Mouse (Mus musculus) hematopoietic stem cell, adult 5-6 weeks (primary cell): ENCODE results near the gene Repin1. TPM values are rescaled to one million over a fixed set of nuclear protein-coding genes. Genes with fewer than 3 reads are reported as not detected.

ENCODE experiments used
- ATAC-seq, 2 experiments: fragments of 125-278 bp in 1 of 2; replicated peaks in 1 of 2; 2 replicates each; pipeline ENCODE4 v1.8.0; 2016 to 2017; ENCODE audit warnings: inconsistent platforms in 2 of 2, mild to moderate bottlenecking in 2 of 2, moderate number of reproducible peaks in 2 of 2, low read depth in 1 of 2, moderate TSS enrichment in 1 of 2; ENCODE audit not compliant: low FRiP score in 2 of 2, poor library complexity in 2 of 2, severe bottlenecking in 2 of 2, insufficient read depth in 1 of 2, low TSS enrichment in 1 of 2
- total RNA-seq: library from RNA; stranded (forward); fragments of 172-1452, 232-1000 nt; gene quantifications from 2 replicates; pipeline ENCODE4 v1.2.3, GENCODE M21; 2017

Gene Repin1
- 30.1 and 32.0 TPM in 2 replicates for total RNA-seq

DNA sequence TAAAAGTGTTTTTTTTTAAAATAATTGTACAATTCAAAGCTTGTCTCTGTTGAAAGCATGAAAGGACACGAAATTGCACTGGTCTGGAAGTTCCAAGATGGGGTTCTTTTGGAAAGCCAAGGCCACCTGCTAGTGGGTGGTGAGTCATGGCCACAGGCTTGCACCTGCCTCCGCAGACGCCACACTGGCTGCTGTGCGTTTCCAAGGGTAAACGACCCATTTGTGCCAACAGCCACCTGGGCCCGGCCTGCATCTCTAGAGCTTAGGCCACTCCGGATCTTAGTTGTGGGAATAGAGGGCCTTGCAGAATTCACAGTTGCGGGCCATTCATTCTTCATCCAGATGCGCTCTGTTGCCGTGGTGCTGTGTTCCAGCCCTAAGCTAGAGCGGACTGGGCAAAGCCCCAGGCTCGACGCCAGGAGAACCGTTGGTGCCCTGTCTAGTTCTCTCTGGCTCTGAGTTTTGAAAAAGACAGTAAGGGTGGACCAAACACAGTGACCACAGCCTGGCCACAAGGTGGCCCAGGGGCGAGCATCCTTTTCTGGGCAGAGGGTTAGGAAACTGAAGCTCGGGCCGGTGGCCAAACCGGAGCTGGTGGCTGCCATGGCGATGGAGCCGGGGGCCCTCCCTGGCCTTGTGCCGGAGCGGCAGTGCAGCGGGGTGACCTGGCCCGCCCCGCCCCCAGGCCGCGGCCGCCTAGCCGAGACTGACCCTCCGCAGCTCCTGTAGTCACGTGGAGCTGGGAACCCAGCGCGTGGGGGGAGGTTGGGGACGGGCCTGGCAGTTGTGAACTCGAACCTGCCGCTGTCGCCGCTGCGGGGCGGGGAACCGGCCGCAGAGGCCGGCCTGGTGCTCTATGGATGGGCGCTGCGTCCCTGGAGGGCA, at the start of gene Repin1, which contains the start of gene Gm44965:
Repin1 (plus strand) TSS at position 726 of the 885 bp plus-strand sequence.
Gm44965 (plus strand) TSS at position 784 of the 885 bp plus-strand sequence.
- peak; percentile 71 to 76 for ATAC-seq

GRCm38 (mm10) chr6:48545251-48545650, 48.4 kb upstream of the Repin1 start:
- no peak for ATAC-seq

GRCm38 (mm10) chr6:48546271-48546670, 47.4 kb upstream of the Repin1 start:
- ATAC-seq, result 0 out of 4 replicates have a peak, but pooled peaks of 1 of the 2 experiments have one; percentile 13

GRCm38 (mm10) chr6:48546858-48547257, 46.8 kb upstream of the Repin1 start:
- ATAC-seq, result no peak

GRCm38 (mm10) chr6:48548314-48548713, 45.4 kb upstream of the Repin1 start:
- ATAC-seq, result no peak

DNA sequence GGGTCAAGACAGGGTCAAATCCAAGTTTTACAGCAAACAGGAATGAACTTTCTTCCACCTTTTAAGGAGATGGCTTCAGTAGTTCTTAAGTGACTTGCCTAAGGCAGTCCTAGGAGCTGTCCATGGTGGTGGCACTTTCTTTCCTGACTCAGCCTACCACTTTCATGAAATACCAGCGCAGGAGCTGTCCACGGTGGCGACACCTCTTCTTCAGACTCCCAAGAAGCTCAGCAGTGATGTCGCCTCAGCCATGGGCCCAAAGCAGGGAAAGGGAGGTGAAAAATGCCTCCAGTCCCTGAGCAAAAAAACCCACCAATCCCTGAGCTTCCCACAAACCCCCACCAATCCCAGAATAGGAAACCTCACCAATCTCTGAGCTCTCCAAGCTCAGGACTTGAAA, 40.8 kb upstream of the Repin1 start:
- no peak for ATAC-seq

- no peak for ATAC-seq
These were observed 39.9 kb upstream of the Repin1 start for GRCm38 (mm10) chr6:48553819-48554218.

DNA sequence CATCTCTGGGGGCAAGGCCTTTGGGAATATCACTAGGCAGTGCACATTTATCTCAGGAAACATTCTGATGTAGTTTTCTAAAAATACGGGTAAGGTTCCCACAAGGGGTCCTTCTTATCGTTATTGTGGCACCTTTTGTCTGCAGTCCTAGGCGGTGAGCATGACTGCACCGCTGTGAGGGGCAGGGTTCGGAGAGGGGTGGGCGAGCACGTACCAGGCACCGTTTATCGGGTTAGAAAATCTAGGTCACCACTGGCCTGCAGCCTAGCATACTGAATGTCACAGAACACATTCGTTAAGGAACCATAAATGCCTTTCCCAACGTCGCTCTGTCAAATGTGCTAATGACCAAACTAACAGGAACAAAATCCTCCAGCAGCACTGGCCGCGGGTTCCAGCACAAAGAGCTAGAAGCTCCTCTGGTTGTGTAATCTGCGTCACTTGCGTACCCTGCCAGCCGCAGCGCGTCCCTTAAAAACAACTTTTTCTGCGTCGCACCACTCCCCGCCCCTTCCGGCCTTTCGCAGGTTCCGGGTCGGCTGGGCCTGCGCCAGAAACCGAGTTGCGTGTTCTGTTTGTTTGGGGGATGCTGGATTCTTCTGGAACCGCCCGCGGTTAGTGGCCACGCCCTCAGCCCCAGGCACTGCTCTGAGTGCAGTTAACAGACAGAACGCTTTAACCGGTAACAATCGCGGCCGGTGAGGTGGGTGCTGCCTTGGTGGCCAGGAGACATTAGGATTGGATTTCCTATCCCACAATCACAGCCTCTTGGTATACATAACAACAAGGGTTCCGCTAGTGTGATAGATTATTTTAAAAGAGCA, 39.2 kb upstream of the Repin1 start, which contains the start of gene Lrrc61:
Lrrc61 (plus strand) TSS at position 517 of the 824 bp plus-strand sequence.
- peak; percentile 94 to 98 for ATAC-seq

- ATAC-seq, result peak; percentile 29 to 33; a peak in 2 of 4 replicates
These were observed 38.4 kb upstream of the Repin1 start for GRCm38 (mm10) chr6:48555104-48555890.

- no peak for ATAC-seq
These were observed 37.7 kb upstream of the Repin1 start for GRCm38 (mm10) chr6:48555956-48556355.

- ATAC-seq, result no peak
These were observed 27.9 kb upstream of the Repin1 start for GRCm38 (mm10) chr6:48565693-48566310.

DNA sequence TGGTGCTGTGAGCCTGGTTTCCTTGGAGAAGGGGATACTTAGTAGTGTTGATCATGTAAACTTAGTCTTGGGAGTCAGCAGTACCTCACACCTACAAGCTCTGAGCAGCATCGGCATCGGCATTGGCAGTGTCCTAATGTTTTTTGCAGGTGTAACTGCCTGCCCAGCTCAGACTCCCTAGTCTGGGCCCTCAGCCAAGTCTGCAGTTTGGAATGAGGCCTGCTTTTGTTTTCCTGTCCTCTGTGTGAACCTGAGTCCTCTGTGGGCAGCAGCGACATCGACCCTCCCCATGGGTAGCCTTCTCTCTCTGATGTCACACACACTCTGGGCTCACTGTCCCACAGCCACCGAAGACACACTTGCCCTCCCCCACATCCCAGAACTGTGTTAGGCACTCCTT, 27.4 kb upstream of the Repin1 start:
- ATAC-seq, result no peak

DNA sequence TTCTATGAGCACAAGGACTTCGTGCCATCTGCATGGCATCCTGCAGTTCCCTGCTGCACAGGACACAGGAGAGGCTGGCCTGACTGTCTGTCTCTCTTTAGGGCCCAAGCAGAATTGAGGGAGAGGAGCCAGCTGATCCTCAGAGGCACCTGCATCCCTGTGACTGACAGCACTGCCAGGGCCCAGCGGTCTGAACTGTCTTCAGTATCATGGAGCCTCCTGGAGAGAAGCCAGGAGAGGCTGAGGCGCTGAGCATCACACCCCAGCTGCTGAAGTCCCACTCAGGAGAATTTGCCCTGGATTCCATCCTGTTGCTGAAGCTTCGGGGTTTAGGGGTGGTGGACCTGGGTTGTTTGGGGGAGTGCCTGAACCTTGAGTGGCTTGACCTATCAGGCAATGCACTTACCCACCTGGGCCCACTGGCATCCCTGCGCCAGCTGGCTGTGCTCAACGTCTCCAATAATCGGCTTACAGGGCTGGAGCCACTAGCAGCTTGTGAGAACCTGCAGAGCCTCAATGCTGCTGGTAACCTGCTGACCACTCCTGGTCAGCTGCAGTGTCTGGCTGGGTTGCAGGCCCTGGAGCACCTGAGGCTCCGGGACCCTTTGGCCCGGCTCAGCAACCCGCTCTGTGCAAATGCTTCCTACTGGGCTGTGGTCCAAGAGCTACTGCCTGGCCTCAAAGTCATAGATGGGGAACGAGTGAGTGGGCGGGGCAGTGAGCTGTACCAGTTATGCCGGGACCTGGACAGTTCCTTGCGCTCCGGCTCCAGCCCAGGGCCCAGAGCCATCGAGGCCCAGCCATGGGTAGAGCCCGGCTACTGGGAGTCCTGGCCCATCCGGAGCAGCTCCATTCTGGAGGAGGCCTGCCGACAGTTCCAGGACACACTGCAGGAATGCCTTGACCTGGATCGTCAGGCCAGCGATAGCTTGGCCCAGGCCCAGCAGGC, 25.4 kb upstream of the Repin1 start:
- peak; percentile 75 to 80 for ATAC-seq

DNA sequence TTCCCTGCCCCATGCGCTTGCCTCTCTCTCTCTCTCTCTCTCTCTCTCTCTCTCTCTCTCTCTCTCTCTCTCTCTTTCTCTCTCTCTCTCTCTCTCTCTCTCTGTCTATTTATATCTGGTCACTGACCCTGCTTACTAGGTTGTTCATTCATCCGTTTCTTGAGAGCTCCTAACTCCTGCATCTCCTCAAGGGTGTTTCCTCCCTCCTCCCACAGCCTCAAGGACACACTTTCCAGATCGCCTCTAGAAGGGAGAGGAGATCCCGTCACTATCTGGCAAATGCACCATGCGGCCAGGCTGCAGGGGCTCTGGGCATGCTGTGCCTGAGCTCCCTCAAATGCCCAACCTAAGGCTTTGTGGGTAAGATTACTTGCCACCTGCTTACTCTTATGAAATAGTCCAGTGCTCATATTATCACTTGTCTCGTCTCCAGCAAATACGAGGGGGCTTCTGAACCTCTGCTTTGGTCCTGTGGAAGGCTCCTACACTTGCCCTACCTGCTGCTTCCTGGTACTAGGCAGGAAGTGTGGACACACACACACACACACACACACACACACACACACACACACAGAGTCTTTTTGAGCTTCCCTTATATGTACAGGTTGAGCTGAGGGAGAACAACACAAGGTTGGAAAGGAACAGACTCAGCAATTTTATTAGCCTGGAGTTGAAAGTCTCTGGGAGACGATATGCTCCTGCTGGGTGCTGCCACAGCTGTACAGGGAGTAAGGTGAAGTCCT, 24.4 kb upstream of the Repin1 start:
- ATAC-seq, result no peak

DNA sequence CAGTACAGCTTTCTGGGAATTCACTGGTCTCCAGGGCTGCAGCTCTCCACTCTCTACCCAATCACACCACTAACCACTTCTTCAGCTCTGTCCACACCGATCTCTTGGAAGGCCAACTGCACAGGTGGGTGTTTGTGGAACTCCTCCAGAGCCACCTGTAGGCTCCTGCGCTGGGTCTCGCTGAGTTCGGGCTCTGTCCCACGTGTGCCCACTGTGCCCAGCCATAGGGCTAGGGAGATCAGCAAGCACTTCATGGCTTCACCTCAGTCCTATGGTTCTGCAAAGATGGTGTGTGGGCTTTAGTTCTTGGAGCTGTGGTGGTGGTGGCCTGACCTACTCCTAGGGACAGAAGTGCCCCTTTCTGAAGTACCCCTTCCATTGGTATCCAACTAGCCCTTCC, 21.7 kb upstream of the Repin1 start:
- no peak for ATAC-seq
